Mouse (Mus musculus): ENCODE measurements around the gene Cma1.

DNA sequence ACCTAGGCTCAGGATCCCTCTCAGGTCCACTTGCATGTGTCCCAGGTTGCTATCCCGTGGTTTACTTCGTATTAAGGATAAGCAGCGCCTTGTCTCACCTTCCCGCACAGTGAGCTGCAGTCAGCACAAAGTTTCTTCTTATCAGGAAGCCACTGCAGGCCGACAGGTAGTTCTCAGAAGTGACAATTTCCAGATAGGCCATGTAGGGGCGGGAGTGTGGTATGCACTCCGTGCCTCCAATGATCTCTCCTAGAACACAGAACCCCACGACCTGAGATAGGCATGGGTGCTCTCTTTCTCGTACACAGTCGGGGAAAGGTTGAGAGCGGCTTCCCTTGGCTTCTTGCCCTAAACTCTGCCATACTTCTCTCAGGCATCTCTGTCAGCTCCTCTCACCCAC is 874 bp downstream of the Cma1 start:
- TF ChIP-seq POLR2A (IDR thresholded peaks at IDR 0.05; ENCODE audit: borderline replicate concordance, extremely low read depth, low read depth, low read length) (no peak), CTCF (IDR thresholded peaks at IDR 0.05; ENCODE audit: insufficient read depth, low read length) (no peak)
